Mouse (Mus musculus): Measurements from ENCODE around the gene Zdhhc11. TPM values are rescaled to one million over a fixed set of nuclear protein-coding genes. Genes with fewer than 3 reads are reported as not detected.

Gene Zdhhc11
- polyA plus RNA-seq, 1 experiment, result not detected

GRCm38 (mm10) chr13:74026215-74026614 lies 62.6 kb downstream of the Zdhhc11 start:
- Histone ChIP-seq H3K27ac (ENCODE audit: insufficient read depth, low read length) (0 out of 2 replicates have a peak overlapping the region, but pooled peaks have one; percentile 1), H3K4me3 (replicated peaks; ENCODE audit: insufficient read depth, low read depth, low read length) (no peak overlapping the region), H3K4me1 (ENCODE audit: control insufficient read depth, insufficient read depth, low read length) (peaks cover 27% of the 10 kb centered on the region), H3K27me3 (ENCODE audit: control insufficient read depth, insufficient read depth, low read length) (no peaks in the 10 kb centered on the region)
- 10% methylated on average over 2 of the region's 2 CpGs for WGBS
- peak; percentile 49 to 53 for DNase-seq
- TF ChIP-seq CTCF (IDR thresholded peaks at IDR 0.05; ENCODE audit: borderline replicate concordance, insufficient read depth, low read depth, low read length) (peak; percentile 58; the same call in 1 of the 2 replicates), POLR2A (IDR thresholded peaks at IDR 0.05; ENCODE audit: borderline replicate concordance, insufficient read depth, low read length) (no peak)

DNA sequence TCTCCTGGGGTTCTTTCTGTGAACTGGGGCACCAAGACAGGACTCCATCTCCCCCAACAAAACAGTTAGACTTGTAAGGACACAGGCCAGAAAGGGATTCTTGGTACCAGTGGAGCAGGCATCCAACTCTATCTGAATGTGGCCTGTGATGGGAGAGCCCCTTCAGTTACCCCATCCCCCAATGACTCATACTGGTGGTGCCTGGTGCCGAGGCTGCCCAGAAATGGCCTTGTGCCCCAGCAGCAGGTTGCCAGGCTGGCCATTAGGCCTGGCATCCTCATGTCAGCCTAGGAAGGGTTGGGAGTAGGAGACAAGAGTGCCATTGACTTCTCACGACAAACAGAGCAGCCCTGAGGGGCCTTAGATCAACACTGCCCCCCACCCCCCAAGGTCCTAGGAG lies 64.5 kb downstream of the Zdhhc11 start:
- no peak overlapping the region for H3K27ac ChIP-seq (ENCODE audit: insufficient read depth, low read length)
- no peak overlapping the region for H3K4me3 ChIP-seq (replicated peaks; ENCODE audit: insufficient read depth, low read depth, low read length)
- no peaks in the 10 kb centered on the region for H3K27me3 ChIP-seq (ENCODE audit: control insufficient read depth, insufficient read depth, low read length)
- TF ChIP-seq POLR2A (IDR thresholded peaks at IDR 0.05; ENCODE audit: borderline replicate concordance, insufficient read depth, low read length) (no peak), CTCF (IDR thresholded peaks at IDR 0.05; ENCODE audit: borderline replicate concordance, insufficient read depth, low read depth, low read length) (no peak)
- peaks cover 27% of the 10 kb centered on the region for H3K4me1 ChIP-seq (ENCODE audit: control insufficient read depth, insufficient read depth, low read length)
- DNase-seq, result peak in 1 of 2 experiments; percentile 36
- 23% methylated on average over 2 of the region's 2 CpGs for WGBS

GRCm38 (mm10) chr13:74029013-74029412 lies 65.4 kb downstream of the Zdhhc11 start:
- Histone ChIP-seq H3K27me3 (ENCODE audit: control insufficient read depth, insufficient read depth, low read length) (no peaks in the 10 kb centered on the region), H3K4me1 (ENCODE audit: control insufficient read depth, insufficient read depth, low read length) (peaks cover 24% of the 10 kb centered on the region), H3K4me3 (replicated peaks; ENCODE audit: insufficient read depth, low read depth, low read length) (no peak overlapping the region), H3K27ac (ENCODE audit: insufficient read depth, low read length) (peak overlapping the region; percentile 57; the same call in 1 of the 2 replicates)
- no peak for DNase-seq
- TF ChIP-seq POLR2A (IDR thresholded peaks at IDR 0.05; ENCODE audit: borderline replicate concordance, insufficient read depth, low read length) (no peak), CTCF (IDR thresholded peaks at IDR 0.05; ENCODE audit: borderline replicate concordance, insufficient read depth, low read depth, low read length) (no peak)
- WGBS, result 93% methylated on average over 2 of the region's 2 CpGs

GRCm38 (mm10) chr13:74030691-74031090 lies 67.0 kb downstream of the Zdhhc11 start:
- TF ChIP-seq POLR2A (IDR thresholded peaks at IDR 0.05; ENCODE audit: borderline replicate concordance, insufficient read depth, low read length) (no peak), CTCF (IDR thresholded peaks at IDR 0.05; ENCODE audit: borderline replicate concordance, insufficient read depth, low read depth, low read length) (no peak)
- DNase-seq, result no peak
- Histone ChIP-seq H3K27ac (ENCODE audit: insufficient read depth, low read length) (no peak overlapping the region; the same call in 1 of the 2 replicates), H3K27me3 (ENCODE audit: control insufficient read depth, insufficient read depth, low read length) (no peaks in the 10 kb centered on the region), H3K4me1 (ENCODE audit: control insufficient read depth, insufficient read depth, low read length) (peaks cover 9% of the 10 kb centered on the region), H3K4me3 (replicated peaks; ENCODE audit: insufficient read depth, low read depth, low read length) (no peak overlapping the region)
- WGBS, result 83% methylated on average over 7 of the region's 7 CpGs

DNA sequence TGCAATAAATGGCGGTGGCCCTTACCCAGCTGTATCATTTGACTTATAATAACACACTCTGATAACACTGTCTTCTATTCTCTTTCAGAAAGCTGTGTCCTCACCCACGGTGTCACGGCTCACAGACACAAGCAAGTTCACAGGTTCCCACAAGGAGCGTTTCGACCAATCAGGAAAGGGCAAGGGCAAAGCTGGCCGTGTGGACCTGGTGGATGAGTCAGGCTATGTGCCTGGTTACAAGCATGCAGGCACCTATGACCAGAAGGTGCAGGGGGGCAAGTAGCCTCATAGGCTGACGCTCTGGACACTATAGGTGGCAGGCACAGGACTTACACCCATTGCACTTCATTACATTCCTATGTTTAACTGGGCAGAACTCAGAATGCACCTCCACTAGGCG lies 67.5 kb downstream of the Zdhhc11 start:
- DNase-seq, result no peak
- 83% methylated on average over 8 of the region's 8 CpGs for WGBS
- Histone ChIP-seq H3K27me3 (ENCODE audit: control insufficient read depth, insufficient read depth, low read length) (no peaks in the 10 kb centered on the region), H3K4me3 (replicated peaks; ENCODE audit: insufficient read depth, low read depth, low read length) (no peak overlapping the region), H3K27ac (ENCODE audit: insufficient read depth, low read length) (no peak overlapping the region), H3K4me1 (ENCODE audit: control insufficient read depth, insufficient read depth, low read length) (peaks cover 6% of the 10 kb centered on the region)
- TF ChIP-seq POLR2A (IDR thresholded peaks at IDR 0.05; ENCODE audit: borderline replicate concordance, insufficient read depth, low read length), result no peak
- no peak for TF ChIP-seq CTCF (IDR thresholded peaks at IDR 0.05; ENCODE audit: borderline replicate concordance, insufficient read depth, low read depth, low read length)

GRCm38 (mm10) chr13:74034756-74035155 lies 71.1 kb downstream of the Zdhhc11 start:
- DNase-seq, result no peak
- TF ChIP-seq POLR2A (IDR thresholded peaks at IDR 0.05; ENCODE audit: borderline replicate concordance, insufficient read depth, low read length), result no peak
- no peak for TF ChIP-seq CTCF (IDR thresholded peaks at IDR 0.05; ENCODE audit: borderline replicate concordance, insufficient read depth, low read depth, low read length)
- WGBS, result 31% methylated on average over 2 of the region's 2 CpGs
- Histone ChIP-seq H3K27me3 (ENCODE audit: control insufficient read depth, insufficient read depth, low read length) (no peaks in the 10 kb centered on the region), H3K4me3 (replicated peaks; ENCODE audit: insufficient read depth, low read depth, low read length) (no peak overlapping the region), H3K27ac (ENCODE audit: insufficient read depth, low read length) (no peak overlapping the region), H3K4me1 (ENCODE audit: control insufficient read depth, insufficient read depth, low read length) (no peaks in the 10 kb centered on the region)

DNA sequence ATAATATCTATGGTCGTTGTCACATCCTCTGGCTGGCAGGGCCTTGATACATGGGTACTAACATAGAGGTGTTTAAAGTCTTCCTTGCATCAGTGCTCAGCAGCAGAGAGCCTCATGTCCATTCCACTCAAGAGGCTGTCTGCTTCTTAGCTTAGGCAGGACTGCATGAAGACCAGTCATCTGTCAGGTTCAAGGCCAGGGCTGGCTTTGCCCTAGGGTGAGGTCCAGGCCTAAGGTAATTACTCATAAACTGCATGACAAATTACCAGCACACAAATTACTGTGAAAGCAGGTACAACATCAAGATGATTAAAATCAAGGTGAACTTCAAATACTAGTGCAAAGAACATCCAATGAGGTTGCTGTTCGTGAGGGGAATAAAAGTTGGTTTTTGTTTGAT lies 72.1 kb downstream of the Zdhhc11 start:
- 94% methylated on average over 2 of the region's 2 CpGs for whole genome bisulfite sequencing
- no peak overlapping the region for H3K4me3 ChIP-seq (replicated peaks; ENCODE audit: insufficient read depth, low read depth, low read length)
- DNase-seq, result no peak
- no peak for TF ChIP-seq POLR2A (IDR thresholded peaks at IDR 0.05; ENCODE audit: borderline replicate concordance, insufficient read depth, low read length)
- TF ChIP-seq CTCF (IDR thresholded peaks at IDR 0.05; ENCODE audit: borderline replicate concordance, insufficient read depth, low read depth, low read length), result no peak
- H3K4me1 ChIP-seq (ENCODE audit: control insufficient read depth, insufficient read depth, low read length), result no peaks in the 10 kb centered on the region
- no peaks in the 10 kb centered on the region for H3K27me3 ChIP-seq (ENCODE audit: control insufficient read depth, insufficient read depth, low read length)
- no peak overlapping the region for H3K27ac ChIP-seq (ENCODE audit: insufficient read depth, low read length)

DNA sequence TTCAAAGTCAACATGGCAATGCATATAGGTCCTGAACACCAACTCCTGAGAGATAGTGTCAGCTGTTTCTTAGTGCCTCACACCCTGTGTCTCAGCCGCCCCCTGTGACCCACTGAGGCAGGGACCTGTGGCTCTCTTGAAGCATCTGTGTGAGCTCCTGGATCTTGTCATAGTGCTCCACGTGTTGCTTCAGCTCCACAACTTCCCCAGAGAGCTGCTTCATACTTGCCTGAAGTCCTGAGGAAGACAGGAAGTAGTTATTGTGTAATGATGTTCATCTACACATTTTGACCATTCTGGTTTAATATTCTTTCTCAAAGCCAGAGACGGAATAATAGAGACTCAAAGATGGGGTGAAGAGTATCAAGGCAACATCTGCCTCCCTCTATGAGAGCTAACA lies 76.3 kb downstream of the Zdhhc11 start:
- H3K4me3 ChIP-seq (replicated peaks; ENCODE audit: insufficient read depth, low read depth, low read length), result no peak overlapping the region
- TF ChIP-seq POLR2A (IDR thresholded peaks at IDR 0.05; ENCODE audit: borderline replicate concordance, insufficient read depth, low read length) (no peak), CTCF (IDR thresholded peaks at IDR 0.05; ENCODE audit: borderline replicate concordance, insufficient read depth, low read depth, low read length) (no peak)
- H3K4me1 ChIP-seq (ENCODE audit: control insufficient read depth, insufficient read depth, low read length), result no peaks in the 10 kb centered on the region
- no peaks in the 10 kb centered on the region for H3K27me3 ChIP-seq (ENCODE audit: control insufficient read depth, insufficient read depth, low read length)
- H3K27ac ChIP-seq (ENCODE audit: insufficient read depth, low read length), result no peak overlapping the region
- 81% methylated on average over 3 of the region's 3 CpGs for WGBS
- no peak for DNase-seq

Other genes with a start within 250 kb of the Zdhhc11 start
- 3.5 and 3.7 TPM in 2 replicates for gene Slc12a7, start 230.8 kb upstream of the Zdhhc11 start, polyA plus RNA-seq (2012; rRNA removed)
- gene Nkd2, start 116.2 kb upstream of the Zdhhc11 start, polyA plus RNA-seq (2012; rRNA removed), result 2.3 and 2.4 TPM in 2 replicates
- 0.65 and 1.1 TPM in 2 replicates for gene Trip13, start 26.1 kb upstream of the Zdhhc11 start, polyA plus RNA-seq (2012; rRNA removed)
- 81.7 and 83.7 TPM in 2 replicates for gene Brd9, start 26.0 kb upstream of the Zdhhc11 start, polyA plus RNA-seq (2012; rRNA removed)
- 178 and 180 TPM in 2 replicates for gene Tppp, start 45.6 kb downstream of the Zdhhc11 start, polyA plus RNA-seq (2012; rRNA removed)
- gene Cep72, start 98.4 kb downstream of the Zdhhc11 start, polyA plus RNA-seq (2012; rRNA removed), result 8.2 and 9.7 TPM in 2 replicates
- gene Slc9a3, start 157.6 kb downstream of the Zdhhc11 start, polyA plus RNA-seq (2012; rRNA removed), result 7.4 and 10.9 TPM in 2 replicates
- gene Exoc3, start 244.9 kb downstream of the Zdhhc11 start, polyA plus RNA-seq (2012; rRNA removed), result 58.6 and 61.7 TPM in 2 replicates

All from cerebellum, adult 2 months (tissue).